Mouse (Mus musculus) regulatory T cell (primary cell): ENCODE results near the gene Rpa2.

Source experiments
- in situ Hi-C: fragments of 300-600 bp; cut with MboI, MseI; formaldehyde crosslinking; loops from one replicate; pipeline ENCODE4 v1.15.1; 2025; ENCODE audit warnings: high pct_unique_total_duplicates

Gene Rpa2

DNA sequence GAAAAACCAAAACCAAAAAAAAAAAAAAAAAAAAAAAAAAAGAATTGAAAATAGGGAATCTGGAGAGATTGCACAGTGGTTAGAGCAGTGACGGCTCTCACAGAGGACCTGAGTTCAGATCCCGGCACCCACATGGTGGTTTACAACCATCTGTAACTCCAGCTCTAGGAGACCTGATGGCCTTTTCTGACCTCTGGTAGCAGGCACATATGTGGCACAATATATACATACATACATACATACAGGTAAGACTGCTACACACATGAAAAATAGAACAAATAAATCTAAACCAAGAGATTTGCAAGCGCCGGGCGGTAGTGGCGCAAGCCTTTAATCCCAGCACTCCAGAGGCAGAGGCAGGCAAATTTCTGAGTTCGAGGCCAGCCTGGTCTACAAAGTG, 35.7 kb downstream of the Rpa2 start:
- in situ Hi-C loops, result no loop called here

DNA sequence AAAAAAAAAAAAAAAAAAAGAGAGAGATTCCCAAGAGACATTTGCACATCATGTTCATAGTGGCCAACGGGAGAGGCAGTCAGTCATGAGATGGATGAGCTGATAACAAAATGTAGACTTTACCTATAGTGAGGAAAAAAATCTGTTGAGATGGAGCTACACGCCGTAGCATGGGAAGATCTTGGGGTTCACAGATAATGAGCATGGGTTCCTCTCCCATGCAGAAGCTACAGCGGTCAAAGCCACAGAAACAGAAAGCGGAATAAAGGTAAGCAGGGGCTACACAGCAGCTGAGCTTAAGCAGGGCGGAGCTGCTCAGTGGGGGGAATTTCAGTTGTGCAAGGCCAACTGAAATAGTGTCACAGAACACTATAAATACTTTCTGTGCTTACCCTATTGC, 36.2 kb downstream of the Rpa2 start:
- in situ Hi-C loops, result no loop called here

DNA sequence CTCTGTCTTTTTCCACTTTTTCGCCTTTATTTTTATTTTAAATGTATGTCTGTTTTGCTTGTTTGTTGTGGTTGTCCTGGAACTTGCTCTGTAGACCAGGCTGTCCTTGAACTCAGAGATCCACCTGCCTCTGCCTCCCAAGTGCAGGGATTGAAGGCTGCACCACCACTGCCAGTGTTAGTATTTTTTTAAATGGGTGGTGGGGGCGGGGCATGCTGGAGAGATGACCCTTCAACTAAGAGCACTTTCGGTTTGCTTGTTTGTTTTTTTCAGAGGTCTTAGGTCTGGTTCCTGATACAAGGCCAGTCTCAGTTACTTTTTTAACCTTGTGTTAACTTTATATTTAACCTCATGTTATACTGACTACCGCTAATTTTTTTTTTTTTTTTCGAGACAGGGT, 37.0 kb downstream of the Rpa2 start:
- in situ Hi-C loops, result no loop called here

- in situ Hi-C loops, result no loop called here
Measured at GRCm38 (mm10) chr4:132805599-132806197, 37.6 kb downstream of the Rpa2 start.

DNA sequence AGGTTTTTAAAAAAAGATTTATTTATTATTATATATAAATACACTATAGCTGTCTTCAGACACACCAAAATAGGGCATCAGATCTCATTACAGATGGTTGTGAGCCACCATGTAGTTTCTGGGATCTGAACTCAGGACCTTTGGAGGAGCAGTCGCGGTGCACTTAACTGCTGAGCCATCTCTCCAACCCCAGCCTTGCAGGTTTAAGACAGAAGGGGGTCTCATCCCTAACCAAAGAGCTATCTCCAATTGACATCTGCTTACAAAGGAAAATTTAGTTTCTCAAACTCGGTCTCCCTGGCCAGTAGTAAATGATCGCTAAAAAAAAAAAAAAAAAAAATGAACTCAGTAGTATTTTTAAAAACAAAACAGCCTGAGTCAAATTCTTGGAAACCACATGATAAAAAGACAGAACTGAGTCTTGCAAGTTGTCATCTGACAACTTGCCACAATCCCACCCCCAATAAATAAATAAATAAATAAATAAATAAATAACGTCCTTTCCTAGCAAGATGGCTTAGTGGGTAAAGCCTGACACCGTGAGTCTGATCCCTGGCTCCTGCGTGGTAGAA, 38.6 kb downstream of the Rpa2 start:
- in situ Hi-C loops, result no loop called here

DNA sequence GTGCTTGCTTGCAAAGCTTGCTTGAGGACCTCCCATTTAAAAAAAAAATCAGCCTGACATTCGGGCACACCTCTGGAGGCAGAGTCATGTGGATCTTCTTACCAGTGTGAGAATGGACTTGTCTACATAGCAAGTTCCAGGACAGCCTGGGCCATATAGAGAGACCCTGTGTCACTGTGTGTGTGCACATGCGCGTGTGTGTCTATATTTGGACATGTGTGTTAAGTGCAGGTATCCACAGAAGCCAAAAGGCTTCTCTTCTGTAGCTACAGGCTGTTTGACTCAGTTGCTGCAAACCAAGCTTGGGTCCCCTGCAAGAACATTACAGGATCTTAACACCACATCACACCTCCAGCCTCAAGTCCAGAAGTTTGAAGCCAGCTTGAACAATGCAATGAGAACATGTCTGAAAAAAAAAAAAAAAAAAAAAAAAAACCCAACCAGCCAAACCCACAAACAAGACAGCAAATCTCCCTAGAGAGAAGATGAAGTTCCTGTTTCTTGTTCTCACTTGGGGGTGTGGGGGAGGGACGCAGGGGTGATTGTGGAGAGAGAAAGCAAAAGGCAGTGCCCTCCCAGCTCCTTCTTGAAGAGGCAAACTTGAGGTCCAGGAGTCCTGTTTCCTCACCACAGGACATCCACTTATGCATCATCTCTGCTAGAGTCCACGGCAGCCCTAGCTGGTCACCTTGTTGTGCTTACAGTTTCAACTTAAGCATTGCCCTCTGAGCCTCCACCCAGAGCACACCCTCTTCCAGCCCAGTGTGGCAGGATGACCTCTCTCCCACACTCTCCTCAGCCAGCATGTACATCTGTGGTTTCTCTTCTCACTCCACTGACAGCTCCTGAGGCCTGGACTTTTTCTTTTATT, 39.9 kb downstream of the Rpa2 start:
- in situ Hi-C loops, result no loop called here

DNA sequence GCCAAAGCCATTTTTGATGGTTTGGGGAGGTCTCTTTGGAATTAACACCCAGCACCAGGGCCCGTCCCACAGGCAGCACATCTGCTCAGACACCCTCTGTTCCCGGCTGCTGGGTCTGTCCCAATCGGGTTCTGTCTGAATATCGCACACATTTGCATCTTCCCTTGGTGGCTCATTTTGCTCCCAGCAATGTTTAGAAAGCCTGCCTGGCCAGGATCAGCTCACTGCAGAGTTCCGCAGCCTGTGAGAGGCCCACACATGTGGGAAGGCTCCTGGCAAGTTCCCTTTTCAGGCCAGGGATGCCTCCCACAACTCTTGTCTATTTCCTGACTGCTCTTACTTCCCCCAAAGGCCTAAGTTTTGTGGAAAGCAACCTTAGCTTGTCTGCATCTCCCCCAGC, 41.5 kb downstream of the Rpa2 start:
- in situ Hi-C loops, result no loop called here

GRCm38 (mm10) chr4:132816404-132816803, 48.3 kb downstream of the Rpa2 start:
- in situ Hi-C loops, result loop anchor here (5.0 kb wide), 1 partner anchor 34 kb away; no protein-coding TSS in a partner anchor

- in situ Hi-C loops, result loop anchor here (5.0 kb wide), 1 partner anchor 35 kb away; no protein-coding TSS in a partner anchor
Measured at GRCm38 (mm10) chr4:132816855-132817254, 48.7 kb downstream of the Rpa2 start.

DNA sequence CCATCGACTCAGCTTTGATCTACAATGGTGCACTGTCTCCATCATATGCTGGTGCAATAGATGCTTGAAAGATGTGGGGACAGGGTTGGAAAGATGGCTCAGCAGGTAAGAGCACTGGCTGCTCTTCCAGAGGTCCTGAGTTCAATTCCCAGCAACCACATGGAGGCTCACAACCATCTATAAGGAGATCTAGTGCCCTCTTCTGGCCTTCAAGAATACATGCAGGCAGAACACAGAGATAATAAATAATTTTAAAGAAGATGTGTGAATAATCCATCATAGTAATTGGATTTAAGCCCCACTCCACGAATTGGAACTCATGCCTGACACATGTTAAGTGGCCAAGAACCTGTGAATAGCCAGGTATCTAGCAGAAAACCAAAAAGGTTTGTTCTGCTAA, 50.3 kb downstream of the Rpa2 start:
- in situ Hi-C loops, result loop anchor here (5.0 kb wide), 1 partner anchor 36 kb away; no protein-coding TSS in a partner anchor

GRCm38 (mm10) chr4:132823614-132824366, 55.7 kb downstream of the Rpa2 start:
- in situ Hi-C loops, result no loop called here
